Mouse (Mus musculus) 416B (cell line): ENCODE measurements around the gene Nabp2.
A peak's percentile ranks its signal among the peaks of the same experiment; 100 is the strongest.

Source experiments
- DNase-seq: peaks from one replicate; pipeline ENCODE4 v3.0.0; 2011; ENCODE audit warnings: low read depth

The Nabp2 gene

GRCm38 (mm10) chr10:128429454-128429853 is 18.2 kb upstream of the Nabp2 start:
- DNase-seq, result no peak

DNA sequence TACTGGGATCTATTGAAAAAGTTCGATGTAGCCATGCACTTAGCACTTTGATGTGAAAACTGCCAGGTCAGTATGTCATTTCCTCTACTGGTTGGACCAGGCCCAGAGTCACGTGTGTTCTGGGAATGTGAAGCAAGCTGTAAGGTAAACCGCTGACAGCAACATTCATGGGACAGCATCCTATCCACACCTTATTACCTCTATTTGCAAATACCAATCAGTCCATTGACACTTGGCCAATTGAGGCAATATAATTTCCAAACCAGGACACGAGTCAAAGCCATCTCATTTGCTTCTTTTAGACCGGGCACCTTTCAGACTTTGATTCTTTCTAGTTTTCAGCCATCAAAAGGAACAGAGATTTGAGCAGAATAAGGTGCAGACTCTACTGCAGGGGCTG is 17.8 kb upstream of the Nabp2 start:
- no peak for DNase-seq

GRCm38 (mm10) chr10:128425260-128425659 is 14.0 kb upstream of the Nabp2 start:
- DNase-seq, result no peak

- DNase-seq, result peak; percentile 76
These were observed 13.3 kb upstream of the Nabp2 start for GRCm38 (mm10) chr10:128424604-128425003.

- DNase-seq, result no peak
These were observed 11.1 kb upstream of the Nabp2 start for GRCm38 (mm10) chr10:128422426-128422825.

GRCm38 (mm10) chr10:128414848-128415247 is 3.6 kb upstream of the Nabp2 start:
- DNase-seq, result no peak

- no peak for DNase-seq
These were observed 1.8 kb upstream of the Nabp2 start for GRCm38 (mm10) chr10:128413076-128413475.

- DNase-seq, result peak; percentile 48
These were observed 1.3 kb upstream of the Nabp2 start for GRCm38 (mm10) chr10:128412558-128412957.

- DNase-seq, result no peak
These were observed 726 bp upstream of the Nabp2 start for GRCm38 (mm10) chr10:128412055-128412381.

- peak; percentile 82 for DNase-seq
These were observed 789 bp downstream of the Nabp2 start for GRCm38 (mm10) chr10:128410560-128410845.

DNA sequence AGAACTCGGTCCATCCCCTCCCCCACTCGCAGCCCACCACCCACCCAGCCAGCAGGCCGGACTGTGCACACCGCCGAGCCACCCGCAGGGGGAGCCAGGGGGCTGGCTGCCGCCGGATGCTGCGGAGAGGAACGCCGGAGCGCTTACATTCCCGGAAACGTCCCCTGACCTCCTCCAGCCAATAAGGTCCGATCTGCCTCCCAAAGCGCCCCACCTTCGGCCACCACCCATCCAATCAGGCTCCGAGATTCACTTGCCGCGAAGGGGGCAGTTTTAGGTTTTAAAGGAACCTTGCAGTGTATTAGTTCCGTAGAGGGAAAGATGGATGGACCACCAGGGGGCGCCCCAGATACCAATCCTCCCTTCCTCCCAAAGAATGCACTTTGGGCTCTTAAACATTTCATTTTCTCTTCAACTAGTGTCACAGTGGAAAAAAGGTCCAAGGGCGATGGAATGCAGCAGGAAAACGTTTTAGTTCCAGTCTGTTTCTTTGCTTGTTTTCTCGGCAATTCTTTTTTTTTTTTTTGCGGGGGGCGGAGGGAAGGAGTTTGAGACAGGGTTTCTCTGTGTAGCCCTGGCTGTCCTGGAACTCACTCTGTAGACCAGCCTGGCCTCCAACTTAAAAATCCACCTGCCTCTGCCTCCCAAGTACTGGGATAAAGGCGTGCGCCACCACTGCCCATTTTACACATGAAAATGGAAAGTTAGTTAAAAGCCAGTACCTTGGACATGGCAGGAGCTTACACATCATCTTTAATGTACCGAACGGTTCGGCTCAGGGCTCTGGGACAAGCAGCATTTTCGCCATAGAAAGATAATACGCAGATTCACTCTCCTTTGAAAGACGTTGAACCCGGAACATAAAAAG is 1.4 kb downstream of the Nabp2 start:
- DNase-seq, result peak; percentile 99

GRCm38 (mm10) chr10:128408591-128409535 is 2.4 kb downstream of the Nabp2 start:
- peak; percentile 52 for DNase-seq

DNA sequence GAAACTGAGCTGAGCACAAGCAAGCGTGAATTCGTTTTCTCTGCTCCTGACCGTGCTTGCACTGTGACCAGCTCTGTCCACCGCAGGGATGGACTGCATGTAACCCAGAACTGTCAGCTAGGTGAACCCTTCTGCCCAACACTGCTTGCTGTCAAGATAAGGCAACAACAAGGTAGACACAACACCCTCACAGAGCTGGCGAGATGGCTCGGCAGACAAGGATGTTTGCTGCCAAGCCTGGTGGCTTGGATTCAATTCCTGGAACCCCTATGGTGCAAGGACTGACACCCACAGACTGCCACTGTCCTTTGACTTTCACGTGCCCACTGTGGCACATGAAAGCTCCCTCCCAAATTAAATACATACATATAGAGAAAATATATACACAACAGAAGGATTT is 7.4 kb downstream of the Nabp2 start:
- no peak for DNase-seq

- no peak for DNase-seq
These were observed 9.7 kb downstream of the Nabp2 start for GRCm38 (mm10) chr10:128401638-128402037.

- no peak for DNase-seq
These were observed 10.2 kb downstream of the Nabp2 start, which contains the start of gene Slc39a5 for GRCm38 (mm10) chr10:128401056-128401455. Gene Slc39a5, minus strand, starts transcription at chr10:128401229.

DNA sequence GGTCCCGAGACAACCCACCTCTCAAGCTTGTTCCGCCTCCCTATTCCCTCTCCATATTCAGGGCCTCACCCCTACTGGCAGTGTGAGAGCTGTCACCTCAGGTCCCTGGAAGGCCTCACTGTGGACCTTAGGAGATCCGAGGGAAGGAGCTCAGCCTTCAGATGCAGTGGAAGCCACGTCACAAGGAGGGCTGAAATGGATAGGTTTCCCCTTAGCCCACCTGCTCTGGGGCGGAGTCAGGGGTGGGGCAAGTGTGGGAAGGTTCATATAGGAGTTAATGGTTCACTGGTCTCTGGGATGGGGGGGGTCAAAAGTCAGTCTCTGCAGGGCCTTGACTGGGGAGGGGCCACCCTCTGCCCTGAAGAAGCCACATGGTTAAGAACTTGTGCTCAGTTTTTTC is 11.0 kb downstream of the Nabp2 start:
- no peak for DNase-seq

- DNase-seq, result no peak
These were observed 13.8 kb downstream of the Nabp2 start for GRCm38 (mm10) chr10:128397466-128397865.

GRCm38 (mm10) chr10:128396716-128397264 is 14.5 kb downstream of the Nabp2 start:
- DNase-seq, result no peak

DNA sequence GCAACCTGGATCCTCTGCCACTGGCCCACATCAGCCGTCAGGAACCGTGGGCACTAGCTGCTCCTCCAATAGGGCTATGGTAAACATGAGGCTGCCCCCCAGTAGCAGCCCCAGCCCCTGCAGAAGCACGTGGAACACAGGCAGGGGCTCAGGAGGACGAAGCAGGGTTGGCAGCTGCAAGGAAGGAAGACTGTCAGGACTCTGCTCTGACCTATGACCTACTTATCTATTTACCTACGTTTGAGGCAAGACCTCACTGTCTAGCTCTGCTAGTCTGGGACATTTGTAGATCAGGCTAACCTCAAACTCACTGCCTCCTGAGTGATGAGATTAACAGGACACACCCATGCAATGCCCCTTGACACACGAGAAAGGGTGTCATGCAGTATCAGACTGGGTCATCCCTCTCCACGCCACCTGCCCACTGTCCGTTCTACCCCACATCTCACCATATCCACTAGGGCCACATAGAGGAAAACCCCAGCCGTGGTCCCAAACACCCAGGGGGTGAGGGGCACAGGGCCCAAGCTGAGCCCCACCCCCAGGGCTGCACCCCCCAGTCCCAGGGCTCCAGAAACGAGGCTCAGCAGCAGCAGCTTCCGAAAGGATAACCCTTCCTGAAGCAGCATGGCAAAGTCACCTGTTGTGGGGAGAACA is 15.1 kb downstream of the Nabp2 start:
- no peak for DNase-seq

DNA sequence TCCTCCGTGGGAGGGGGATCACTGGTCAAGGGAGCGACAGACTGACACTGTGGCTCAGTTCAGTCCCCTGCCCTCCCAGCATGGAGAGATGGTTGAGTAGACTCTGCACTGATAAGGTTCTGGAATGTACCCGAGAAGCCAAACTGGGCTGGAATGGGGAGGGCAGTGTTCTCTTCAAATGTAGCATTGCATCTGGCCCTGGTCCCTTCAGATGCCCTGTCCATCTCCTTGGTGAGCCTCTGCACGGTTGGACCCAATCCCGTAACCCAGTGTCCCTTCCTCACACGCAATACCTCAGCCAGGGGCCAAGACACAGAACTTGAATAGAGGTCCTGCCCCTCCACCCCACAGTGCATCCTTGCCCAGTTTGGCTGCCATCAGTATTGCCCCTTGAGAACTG is 19.4 kb downstream of the Nabp2 start:
- no peak for DNase-seq

DNA sequence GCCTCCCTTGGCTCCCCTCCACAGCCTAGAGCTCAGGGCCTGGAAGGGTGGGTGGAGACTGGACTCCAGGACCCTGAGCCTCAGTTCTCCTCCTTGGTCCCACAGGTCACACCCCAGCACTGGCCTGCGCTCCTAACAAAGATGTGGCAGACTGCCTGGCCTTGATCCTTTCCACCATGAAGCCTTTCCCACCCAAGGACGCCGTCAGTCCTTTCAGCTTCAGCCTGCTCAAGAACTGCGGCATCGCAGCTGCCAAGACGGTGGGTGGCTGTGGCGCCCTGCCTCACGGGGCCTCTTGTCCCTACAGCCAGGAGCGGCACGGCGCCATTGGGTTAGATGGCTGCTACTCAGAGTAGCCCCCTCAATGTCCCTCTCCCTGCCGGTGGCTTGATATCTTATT is 20.9 kb downstream of the Nabp2 start:
- DNase-seq, result no peak

DNA sequence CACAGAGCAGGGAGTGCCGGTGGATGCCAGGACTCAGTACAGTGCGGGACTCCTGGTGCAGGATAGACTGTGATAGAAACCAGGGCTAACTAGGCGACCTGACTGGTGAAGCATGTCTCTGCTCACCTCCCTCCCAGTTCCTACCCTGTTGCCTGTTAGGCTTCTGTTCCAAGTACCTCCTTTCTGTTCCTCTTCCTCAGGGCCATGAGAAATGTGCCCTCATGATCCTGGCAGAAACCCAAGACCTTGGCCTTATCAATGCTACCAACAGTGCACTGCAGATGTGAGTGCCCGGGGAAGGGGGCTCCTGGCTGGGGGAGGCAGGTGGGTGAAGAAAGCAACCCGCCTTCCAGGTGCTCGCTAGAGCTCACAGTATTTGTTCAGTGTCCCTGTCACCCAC is 21.7 kb downstream of the Nabp2 start:
- DNase-seq, result no peak
